Mouse (Mus musculus) E14TG2a.4 (cell line): ENCODE data around the gene Lman1l.

Source experiments
- CTCF ChIP-seq: conservative IDR thresholded peaks from 2 replicates; pipeline ENCODE4 v1.5.1; 2014; ENCODE audit warnings: low read length
- POU5F1 ChIP-seq: IDR thresholded peaks from 2 replicates; pipeline ENCODE4 v1.6.1; 2014; ENCODE audit warnings: low read length, borderline replicate concordance

- TF ChIP-seq CTCF (no peak), POU5F1 (no peak)
Measured at GRCm38 (mm10) chr9:57574397-57574796, 46.2 kb downstream of the Lman1l start.
